Mouse (Mus musculus) midbrain, postnatal 0 days (tissue): ENCODE data around the gene Rasgrf1. TPM values are rescaled to one million over a fixed set of nuclear protein-coding genes. Genes with fewer than 3 reads are reported as not detected.

Experiments used
- ATAC-seq: fragments of 200-750 bp; cut with Nextera tagmentation; 2 replicates; pipeline ENCODE4 v1.8.0; 2017; ENCODE audit warnings: moderate number of reproducible peaks, mild to moderate bottlenecking, moderate TSS enrichment, moderate library complexity; ENCODE audit not compliant: low FRiP score
- DNase-seq: peaks from one replicate; pipeline ENCODE4 v3.0.0-alpha.2; 2015; ENCODE audit warnings: low spot score
- H3K27ac ChIP-seq: fragments of 300-500 bp; sonication (generic); 2 replicates; pipeline ENCODE4 v1.5.1; 2014; ENCODE audit warnings: low read depth, mild to moderate bottlenecking, low read length, mixed read lengths
- H3K27me3 ChIP-seq: fragments of 300-500 bp; sonication (generic); 2 replicates; pipeline ENCODE4 v1.6.1; 2014; ENCODE audit warnings: low read length, control low read depth, mixed read lengths; ENCODE audit not compliant: insufficient read depth
- H3K36me3 ChIP-seq: fragments of 300-500 bp; sonication (generic); 2 replicates; pipeline ENCODE4 v1.6.1; 2014; ENCODE audit warnings: low read length, control low read depth, mixed read lengths; ENCODE audit not compliant: insufficient read depth
- H3K4me1 ChIP-seq: fragments of 300-500 bp; sonication (generic); 2 replicates; pipeline ENCODE4 v1.6.1; 2014; ENCODE audit warnings: mild to moderate bottlenecking, control low read depth, antibody characterized with exemption, low read length, mixed read lengths; ENCODE audit not compliant: insufficient read depth
- H3K4me2 ChIP-seq: fragments of 300-500 bp; sonication (generic); 2 replicates; pipeline ENCODE4 v1.6.1; 2014; ENCODE audit warnings: low read depth, mild to moderate bottlenecking, low read length, mixed read lengths; ENCODE audit not compliant: poor library complexity, severe bottlenecking
- H3K4me3 ChIP-seq: fragments of 300-500 bp; sonication (generic); 2 replicates; pipeline ENCODE4 v1.5.1; 2014; ENCODE audit warnings: low read depth, mild to moderate bottlenecking, low read length, moderate library complexity
- H3K9ac ChIP-seq: fragments of 300-500 bp; sonication (generic); replicated peaks from 2 replicates; pipeline ENCODE4 v1.6.1; 2014; ENCODE audit warnings: mild to moderate bottlenecking, low read length, moderate library complexity, mixed read lengths; ENCODE audit not compliant: poor library complexity, severe bottlenecking
- H3K9me3 ChIP-seq: fragments of 300-500 bp; sonication (generic); 2 replicates; pipeline ENCODE4 v1.6.1; 2016; ENCODE audit warnings: low read length, control low read depth
- CTCF ChIP-seq: IDR thresholded peaks from 2 replicates; pipeline ENCODE4 v1.5.1; 2016; ENCODE audit warnings: antibody characterized with exemption, mild to moderate bottlenecking
- WGBS: fragments of 180-500 bp; shearing (Covaris S2); extraction: QIAGEN DNeasy Blood & Tissue Kit; methylation state at CpG from one replicate; pipeline ENCODE4 v1.1.7; 2014; 5-methylcytosine and 5-hydroxymethylcytosine counted together
- polyA plus RNA-seq: library from polyadenylated mRNA; unstranded; fragments of >200 nt; fragmentation: Nextera tagmentation; extraction: Ambion mirVana; gene quantifications from 2 replicates; pipeline ENCODE4 v1.2.1, GENCODE M21; 2015
- total RNA-seq: library from RNA; depleted of rRNA; stranded (reverse); fragments of >200 nt; gene quantifications from 2 replicates; pipeline ENCODE4 v1.2.3, GENCODE M21; 2014

Gene Rasgrf1
- total and polyA plus RNA-seq, 2 experiments from 2014 or later: 24.0 to 40.8 TPM

DNA sequence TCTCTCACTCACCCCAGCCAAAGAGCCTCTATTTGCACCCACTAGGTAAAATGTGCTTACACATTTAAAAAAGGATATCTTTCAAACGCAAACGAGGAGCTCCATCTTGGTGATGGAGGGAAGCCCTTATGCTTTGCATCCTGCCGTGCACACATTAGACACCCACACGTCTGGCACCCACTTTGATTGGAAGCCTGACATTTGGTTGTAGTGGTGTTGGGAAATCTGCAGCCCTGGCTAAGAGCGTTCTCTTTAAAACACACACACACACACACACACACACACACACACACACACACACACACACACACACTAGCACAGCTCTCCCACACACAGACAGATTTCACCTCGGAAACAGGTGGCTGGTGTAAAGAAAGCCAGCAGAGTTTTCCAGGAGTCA lies 111.2 kb downstream of the Rasgrf1 start:
- 89% methylated on average over 6 of the region's 6 CpGs for WGBS
- ATAC-seq (no peak), DNase-seq (no peak)
- no peaks in the 10 kb centered on the region for H3K36me3 ChIP-seq
- no peak overlapping the region for H3K9ac ChIP-seq
- no peak overlapping the region for H3K27ac ChIP-seq
- no peak for TF ChIP-seq CTCF
- H3K4me2 ChIP-seq: no peak overlapping the region
- no peaks in the 10 kb centered on the region for H3K9me3 ChIP-seq
- no peaks in the 10 kb centered on the region for H3K4me1 ChIP-seq
- no peaks in the 10 kb centered on the region for H3K27me3 ChIP-seq
- no peak overlapping the region for H3K4me3 ChIP-seq

DNA sequence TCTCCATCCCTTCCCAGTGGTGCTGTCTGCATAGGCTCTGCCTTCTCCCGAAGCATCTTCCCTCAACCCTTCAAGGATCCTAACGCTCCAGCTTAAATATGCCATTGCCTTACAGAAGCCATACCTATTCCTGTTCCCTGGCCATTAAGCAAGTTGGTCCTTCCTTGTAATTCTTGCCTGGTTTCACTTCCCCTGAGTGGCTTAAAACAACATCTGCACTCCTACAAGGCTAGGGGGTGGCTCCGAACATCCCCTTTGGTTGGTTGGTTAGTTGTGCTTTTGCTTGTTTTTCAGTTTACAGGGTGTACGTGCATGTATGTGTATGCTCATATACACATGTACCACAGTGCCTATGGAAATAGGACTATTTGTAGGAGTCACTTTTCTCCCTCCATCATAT lies 111.7 kb downstream of the Rasgrf1 start:
- Histone ChIP-seq H3K27me3 (no peaks in the 10 kb centered on the region), H3K4me3 (no peak overlapping the region), H3K36me3 (no peaks in the 10 kb centered on the region), H3K9ac (no peak overlapping the region), H3K4me1 (no peaks in the 10 kb centered on the region), H3K27ac (no peak overlapping the region), H3K4me2 (no peak overlapping the region), H3K9me3 (no peaks in the 10 kb centered on the region)
- no peak for DNase-seq
- 88% methylated on average over 4 of the region's 4 CpGs for WGBS
- no peak for ATAC-seq
- TF ChIP-seq CTCF: no peak

DNA sequence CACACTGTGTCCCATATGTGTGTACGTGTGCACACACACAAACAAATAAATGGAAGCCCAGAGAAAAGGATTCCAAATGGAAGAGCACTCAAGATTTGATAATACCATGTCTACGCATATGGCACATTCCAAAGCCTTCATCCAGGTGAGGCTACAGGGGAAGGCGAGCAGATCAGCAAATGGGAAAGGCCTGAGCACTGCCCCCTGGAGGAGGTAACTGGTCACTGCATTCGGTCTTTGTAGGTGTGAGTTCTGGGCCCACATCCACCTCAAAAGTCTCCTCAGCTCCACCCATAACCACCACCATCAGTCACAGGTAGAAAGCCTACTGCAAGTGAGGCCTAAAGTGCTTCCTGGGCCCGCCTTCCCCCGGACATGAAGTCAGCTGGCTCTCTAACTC lies 118.0 kb downstream of the Rasgrf1 start:
- no peak for TF ChIP-seq CTCF
- ATAC-seq (no peak), DNase-seq (no peak)
- no peak overlapping the region for H3K4me3 ChIP-seq
- no peaks in the 10 kb centered on the region for H3K36me3 ChIP-seq
- no peaks in the 10 kb centered on the region for H3K9me3 ChIP-seq
- no peak overlapping the region for H3K4me2 ChIP-seq
- WGBS: 92% methylated on average over 6 of the region's 6 CpGs
- H3K27me3 ChIP-seq: no peaks in the 10 kb centered on the region
- H3K9ac ChIP-seq: no peak overlapping the region
- H3K4me1 ChIP-seq: no peaks in the 10 kb centered on the region
- no peak overlapping the region for H3K27ac ChIP-seq

DNA sequence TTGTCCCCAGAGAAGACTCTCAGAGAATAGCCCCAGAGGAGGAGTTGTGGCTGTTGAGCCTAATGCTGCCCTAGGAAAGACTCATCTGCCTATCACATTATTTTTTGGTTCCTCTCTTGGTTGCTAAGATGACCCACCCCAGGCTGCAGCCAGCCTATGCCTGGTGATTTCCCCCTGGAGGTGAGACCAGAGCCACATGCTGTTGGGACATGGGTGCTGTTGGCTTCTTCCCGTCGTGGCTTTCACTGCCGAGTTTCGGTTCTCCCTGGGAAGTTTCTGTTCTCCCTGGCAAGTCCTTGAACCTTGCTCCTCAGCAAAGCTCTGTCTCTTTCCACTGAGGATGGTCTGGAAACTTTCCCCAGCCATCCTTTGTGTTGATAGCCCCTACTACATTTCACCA lies 124.2 kb downstream of the Rasgrf1 start:
- WGBS: 91% methylated on average over 4 of the region's 4 CpGs
- no peaks in the 10 kb centered on the region for H3K4me1 ChIP-seq
- TF ChIP-seq CTCF: no peak
- no peaks in the 10 kb centered on the region for H3K36me3 ChIP-seq
- no peaks in the 10 kb centered on the region for H3K27me3 ChIP-seq
- H3K4me3 ChIP-seq: no peak overlapping the region
- no peak overlapping the region for H3K27ac ChIP-seq
- no peak for ATAC-seq
- H3K9me3 ChIP-seq: no peaks in the 10 kb centered on the region
- no peak overlapping the region for H3K4me2 ChIP-seq
- no peak for DNase-seq
- no peak overlapping the region for H3K9ac ChIP-seq

DNA sequence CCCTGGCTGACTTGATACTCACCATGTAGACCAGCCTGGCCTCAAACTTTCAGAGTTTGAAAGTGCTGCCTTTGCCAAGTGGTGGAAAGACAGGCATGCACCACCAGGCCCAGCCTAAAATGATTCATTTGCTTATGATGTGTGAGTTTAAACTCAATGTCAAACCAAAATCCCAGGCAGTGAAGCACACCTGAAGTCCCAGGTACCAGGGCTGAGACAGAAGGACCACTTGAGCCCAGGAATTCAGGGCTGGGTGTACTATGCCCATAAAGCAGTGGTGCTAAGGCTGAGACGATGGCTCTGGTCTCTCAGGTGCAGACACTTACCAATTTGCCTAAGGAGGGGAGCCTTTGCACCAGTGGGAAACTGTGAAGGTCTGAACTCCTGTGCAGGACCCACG lies 125.5 kb downstream of the Rasgrf1 start:
- no peaks in the 10 kb centered on the region for H3K4me1 ChIP-seq
- no peak overlapping the region for H3K4me2 ChIP-seq
- ATAC-seq: no peak
- H3K4me3 ChIP-seq: no peak overlapping the region
- no peaks in the 10 kb centered on the region for H3K36me3 ChIP-seq
- H3K9ac ChIP-seq: no peak overlapping the region
- H3K27ac ChIP-seq: no peak overlapping the region
- no peaks in the 10 kb centered on the region for H3K9me3 ChIP-seq
- no peak for TF ChIP-seq CTCF
- no peak for DNase-seq
- no peaks in the 10 kb centered on the region for H3K27me3 ChIP-seq
- 82% methylated on average over 2 of the region's 2 CpGs for WGBS

DNA sequence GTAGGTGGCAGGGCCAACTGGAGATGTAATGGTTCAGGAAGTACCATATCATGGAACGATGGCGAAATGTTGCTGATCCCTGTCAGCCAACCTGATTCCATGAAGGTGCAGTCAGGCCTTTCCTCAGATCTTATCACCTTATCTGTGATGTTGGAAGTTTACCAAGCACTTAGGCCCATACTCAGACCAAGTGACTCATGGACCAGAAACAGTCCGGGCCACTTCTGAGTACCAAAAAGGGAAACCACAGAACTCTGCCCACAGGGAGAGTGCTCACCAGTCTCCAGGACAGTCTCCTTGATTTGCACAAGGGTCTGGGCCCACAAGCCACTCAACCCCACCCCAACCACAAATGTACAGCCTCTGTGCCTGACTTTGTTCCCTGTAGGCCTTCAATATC lies 126.1 kb downstream of the Rasgrf1 start:
- WGBS: 95% methylated on average over 3 of the region's 3 CpGs
- Histone ChIP-seq H3K36me3 (no peaks in the 10 kb centered on the region), H3K4me3 (no peak overlapping the region), H3K9me3 (no peaks in the 10 kb centered on the region), H3K27me3 (no peaks in the 10 kb centered on the region), H3K9ac (no peak overlapping the region), H3K4me1 (no peaks in the 10 kb centered on the region), H3K27ac (no peak overlapping the region), H3K4me2 (no peak overlapping the region)
- ATAC-seq: no peak
- TF ChIP-seq CTCF: no peak
- DNase-seq: no peak
